Mouse (Mus musculus) lung, adult 2 months (tissue): Measurements from ENCODE around the gene Gm49388.

Experiments
- CTCF ChIP-seq: fragments of 200-500 bp; IDR thresholded peaks from 2 replicates; pipeline ENCODE4 v1.5.1; 2011; ENCODE audit warnings: mild to moderate bottlenecking, low read length, control low read depth; ENCODE audit not compliant: insufficient read depth
- POLR2A ChIP-seq: fragments of 200-500 bp; IDR thresholded peaks from 2 replicates; pipeline ENCODE4 v1.6.1; 2011; ENCODE audit warnings: low read depth, mild to moderate bottlenecking, control low read depth, low read length, borderline replicate concordance; ENCODE audit errors: extremely low read depth

DNA sequence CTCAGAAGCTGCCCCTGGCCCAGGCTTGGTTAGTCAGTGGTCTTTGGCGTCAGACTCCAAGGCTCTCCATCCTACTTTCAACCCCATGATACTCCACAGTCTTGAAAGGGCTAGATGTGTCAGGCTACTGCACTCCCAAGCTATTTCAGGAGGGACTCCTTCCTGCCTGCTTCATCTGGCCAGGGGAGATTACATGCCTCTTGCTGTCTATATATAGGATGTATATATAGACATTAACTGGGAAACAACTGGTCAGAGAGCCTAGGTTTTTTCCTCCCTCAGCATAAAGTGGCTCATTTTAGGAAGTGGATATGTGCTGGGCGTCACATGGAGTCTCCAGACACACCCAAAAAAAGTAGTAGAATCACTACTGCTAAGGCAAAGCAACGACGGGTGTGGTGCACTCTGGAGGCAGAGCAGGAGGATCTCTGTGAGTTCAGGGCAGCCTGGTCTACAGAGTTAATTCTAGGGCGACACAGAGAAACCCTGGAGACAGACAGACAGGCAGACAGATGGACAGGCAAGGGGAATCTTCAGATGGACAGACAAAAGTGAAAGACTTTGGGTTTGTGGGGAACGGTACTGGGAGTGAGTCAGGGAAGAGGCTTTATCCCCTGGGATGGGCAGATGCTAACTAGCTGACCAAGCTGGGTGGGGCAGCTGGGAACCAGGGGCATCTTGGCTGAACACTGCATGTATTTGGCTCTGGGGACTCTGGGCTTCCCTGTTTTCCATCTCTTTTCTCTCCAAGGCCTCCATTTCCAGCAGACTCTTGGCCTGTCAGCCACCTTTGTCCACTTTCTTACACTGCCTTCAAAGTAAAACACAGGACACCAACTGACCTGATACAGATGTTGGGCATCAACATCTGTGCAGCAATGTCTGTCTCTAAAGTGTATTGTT is 64.8 kb downstream of the Gm49388 start:
- TF ChIP-seq CTCF (no peak), POLR2A (no peak)
